Mouse (Mus musculus): ENCODE measurements around the gene Shpk.

Gene Shpk

GRCm38 (mm10) chr11:73199230-73199712 lies at the start of gene Shpk:
Gene Shpk, plus strand, starts transcription at chr11:73199460.
- DNase-seq, result peak; percentile 95 to 98

GRCm38 (mm10) chr11:73155071-73155470 lies 44.2 kb upstream of the Shpk start:
- DNase-seq, result no peak

- peak; percentile 36 to 56 for DNase-seq
Measured at GRCm38 (mm10) chr11:73159957-73160810, 39.1 kb upstream of the Shpk start, which contains the start of gene P2rx5. Gene P2rx5, plus strand, starts transcription at chr11:73160421.

- DNase-seq, result no peak
Measured at GRCm38 (mm10) chr11:73160811-73161200, 38.5 kb upstream of the Shpk start.

GRCm38 (mm10) chr11:73161616-73162015 lies 37.6 kb upstream of the Shpk start:
- no peak for DNase-seq

GRCm38 (mm10) chr11:73162284-73162683 lies 37.0 kb upstream of the Shpk start:
- DNase-seq, result no peak

GRCm38 (mm10) chr11:73168071-73168470 lies 31.2 kb upstream of the Shpk start:
- no peak for DNase-seq

GRCm38 (mm10) chr11:73168576-73168975 lies 30.7 kb upstream of the Shpk start:
- DNase-seq, result no peak

- DNase-seq, result peak; percentile 64
Measured at GRCm38 (mm10) chr11:73169231-73169630, 30.0 kb upstream of the Shpk start.

GRCm38 (mm10) chr11:73172186-73172585 lies 27.1 kb upstream of the Shpk start:
- no peak for DNase-seq

- DNase-seq, result no peak
Measured at GRCm38 (mm10) chr11:73175612-73176011, 23.6 kb upstream of the Shpk start.

GRCm38 (mm10) chr11:73176186-73176585 lies 23.1 kb upstream of the Shpk start:
- no peak for DNase-seq

GRCm38 (mm10) chr11:73176608-73177508 lies 22.4 kb upstream of the Shpk start, which contains the start of the genes Emc6 and Tax1bp3:
Gene Emc6, minus strand, starts transcription at chr11:73177037.
Gene Tax1bp3, plus strand, starts transcription at chr11:73177083.
- DNase-seq, result peak; percentile 96 to 97

- peak in 1 of 2 experiments; percentile 40 for DNase-seq
Measured at GRCm38 (mm10) chr11:73177509-73177875, 21.8 kb upstream of the Shpk start.

- no peak for DNase-seq
Measured at GRCm38 (mm10) chr11:73177895-73178294, 21.4 kb upstream of the Shpk start.

- DNase-seq, result no peak
Measured at GRCm38 (mm10) chr11:73185872-73186615, 13.2 kb upstream of the Shpk start.

- no peak for DNase-seq
Measured at GRCm38 (mm10) chr11:73187231-73187630, 12.0 kb upstream of the Shpk start.

GRCm38 (mm10) chr11:73193047-73193446 lies 6.2 kb upstream of the Shpk start:
- DNase-seq, result peak; percentile 62 to 72

- DNase-seq, result no peak
Measured at GRCm38 (mm10) chr11:73194444-73194843, 4.8 kb upstream of the Shpk start.

- no peak for DNase-seq
Measured at GRCm38 (mm10) chr11:73198190-73198589, 1.1 kb upstream of the Shpk start.

- peak in 1 of 2 experiments; percentile 90 for DNase-seq
Measured at GRCm38 (mm10) chr11:73198603-73199229, 544 bp upstream of the Shpk start, which contains the start of gene Ctns. Gene Ctns, minus strand, starts transcription at chr11:73199042.

GRCm38 (mm10) chr11:73199879-73200278 lies 619 bp downstream of the Shpk start:
- peak in 1 of 2 experiments; percentile 29 for DNase-seq
